Mouse (Mus musculus): ENCODE data around the gene Usp19.

GRCm38 (mm10) chr9:108452911-108453310 is 37.5 kb upstream of the Usp19 start:
- TF ChIP-seq CTCF (IDR thresholded peaks at IDR 0.05; ENCODE audit: borderline replicate concordance, insufficient read depth, low read length) = no peak
- TF ChIP-seq POLR2A (IDR thresholded peaks at IDR 0.05; ENCODE audit: low read depth, low read length) = no peak
